Mouse (Mus musculus) forebrain, embryonic 10.5 days (tissue): ENCODE measurements at regions not wholly inside any gene's neighbourhood (a gene's known extent, or its start where the extent isn't known, plus 50 kb on each side); places are given as distances from the start of the nearest gene placed in this dataset.

Experiments used
- DNase-seq: peaks from one replicate; pipeline ENCODE4 v3.0.0-alpha.2; 2017; ENCODE audit warnings: low spot score; ENCODE audit errors: extremely low spot score
- H3K27ac ChIP-seq: fragments of 300-500 bp; sonication (generic); 2 replicates; pipeline ENCODE4 v1.5.1; 2016; ENCODE audit warnings: mild to moderate bottlenecking
- H3K27me3 ChIP-seq: fragments of 300-500 bp; sonication (generic); 2 replicates; pipeline ENCODE4 v1.6.1; 2016; ENCODE audit warnings: mild to moderate bottlenecking; ENCODE audit not compliant: poor library complexity, severe bottlenecking
- H3K36me3 ChIP-seq: fragments of 300-500 bp; sonication (generic); replicated peaks from 2 replicates; pipeline ENCODE4 v1.6.1; 2016; ENCODE audit warnings: mild to moderate bottlenecking, moderate library complexity
- H3K4me1 ChIP-seq: fragments of 300-500 bp; sonication (generic); 2 replicates; pipeline ENCODE4 v1.6.1; 2016
- H3K4me3 ChIP-seq: fragments of 300-500 bp; sonication (generic); 2 replicates; pipeline ENCODE4 v1.5.1; 2016; ENCODE audit warnings: mild to moderate bottlenecking, moderate library complexity
- H3K9me3 ChIP-seq: fragments of 300-500 bp; sonication (generic); 2 replicates; pipeline ENCODE4 v1.6.1; 2016; ENCODE audit warnings: mild to moderate bottlenecking, moderate library complexity
- WGBS: fragments of 180-500 bp; shearing (Covaris S2); methylation state at CpG from one replicate; pipeline ENCODE4 v1.1.7; 2016; 5-methylcytosine and 5-hydroxymethylcytosine counted together

GRCm38 (mm10) chr7:70788902-70789796, 422.6 kb upstream of the Nr2f2 start:
- no peaks in the 10 kb centered on the region for H3K9me3 ChIP-seq
- H3K27me3 ChIP-seq = peaks cover 98% of the 10 kb centered on the region
- 3% methylated on average over 21 of the region's 21 CpGs for WGBS
- DNase-seq = peak; percentile 62
- peak overlapping the region; percentile 21 for H3K4me3 ChIP-seq
- no peaks in the 10 kb centered on the region for H3K36me3 ChIP-seq
- H3K4me1 ChIP-seq = peaks cover 33% of the 10 kb centered on the region
- peak overlapping the region; percentile 52 for H3K27ac ChIP-seq

- H3K27ac ChIP-seq = no peak overlapping the region
- DNase-seq = no peak
- WGBS = 5% methylated on average over 5 of the region's 5 CpGs
- H3K4me3 ChIP-seq = no peak overlapping the region
- H3K36me3 ChIP-seq = no peaks in the 10 kb centered on the region
- no peaks in the 10 kb centered on the region for H3K9me3 ChIP-seq
- peaks cover 97% of the 10 kb centered on the region for H3K27me3 ChIP-seq
- peaks cover 33% of the 10 kb centered on the region for H3K4me1 ChIP-seq
Observed at GRCm38 (mm10) chr7:70787966-70788365, 421.4 kb upstream of the Nr2f2 start.

- H3K36me3 ChIP-seq = no peaks in the 10 kb centered on the region
- H3K4me3 ChIP-seq = no peak overlapping the region
- no peak overlapping the region for H3K27ac ChIP-seq
- 72% methylated on average over 2 of the region's 2 CpGs for WGBS
- peaks cover 88% of the 10 kb centered on the region for H3K27me3 ChIP-seq
- no peaks in the 10 kb centered on the region for H3K9me3 ChIP-seq
- peaks cover 3% of the 10 kb centered on the region; the same call in 1 of the 2 replicates for H3K4me1 ChIP-seq
- no peak for DNase-seq
Observed at GRCm38 (mm10) chr7:70780742-70781332, 414.3 kb upstream of the Nr2f2 start.

- Histone ChIP-seq H3K27me3 (peaks cover 71% of the 10 kb centered on the region), H3K4me3 (no peak overlapping the region), H3K36me3 (no peaks in the 10 kb centered on the region), H3K27ac (no peak overlapping the region), H3K4me1 (peaks cover 3% of the 10 kb centered on the region; the same call in 1 of the 2 replicates), H3K9me3 (no peaks in the 10 kb centered on the region)
- DNase-seq = no peak
- WGBS = 34% methylated on average over 4 of the region's 4 CpGs
Observed at GRCm38 (mm10) chr7:70777763-70778162, 411.2 kb upstream of the Nr2f2 start.

- no peak overlapping the region for H3K4me3 ChIP-seq
- H3K27ac ChIP-seq = no peak overlapping the region
- H3K36me3 ChIP-seq = no peaks in the 10 kb centered on the region
- no peak for DNase-seq
- peaks cover under 1% of the 10 kb centered on the region for H3K27me3 ChIP-seq
- H3K4me1 ChIP-seq = no peaks in the 10 kb centered on the region
- no peaks in the 10 kb centered on the region; the same call in 1 of the 2 replicates for H3K9me3 ChIP-seq
- 86% methylated on average over 6 of the region's 6 CpGs for WGBS
Observed at GRCm38 (mm10) chr7:70769655-70770054, 403.1 kb upstream of the Nr2f2 start.

- no peak overlapping the region for H3K4me3 ChIP-seq
- DNase-seq = no peak
- 68% methylated on average over 5 of the region's 5 CpGs for WGBS
- H3K9me3 ChIP-seq = no peaks in the 10 kb centered on the region; the same call in 1 of the 2 replicates
- H3K27me3 ChIP-seq = no peaks in the 10 kb centered on the region
- H3K4me1 ChIP-seq = no peaks in the 10 kb centered on the region
- H3K36me3 ChIP-seq = no peaks in the 10 kb centered on the region
- H3K27ac ChIP-seq = no peak overlapping the region
Observed at GRCm38 (mm10) chr7:70767697-70768096, 401.2 kb upstream of the Nr2f2 start.

- Histone ChIP-seq H3K27me3 (no peaks in the 10 kb centered on the region), H3K4me3 (no peak overlapping the region), H3K9me3 (peaks cover 5% of the 10 kb centered on the region; the same call in 1 of the 2 replicates), H3K36me3 (no peaks in the 10 kb centered on the region), H3K27ac (no peak overlapping the region), H3K4me1 (no peaks in the 10 kb centered on the region)
- WGBS = 94% methylated on average over 3 of the region's 3 CpGs
- DNase-seq = no peak
Observed at GRCm38 (mm10) chr7:70756676-70757075, 390.1 kb upstream of the Nr2f2 start.

GRCm38 (mm10) chr7:70754826-70755225, 388.3 kb upstream of the Nr2f2 start:
- 92% methylated on average over 1 of the region's 1 CpGs for WGBS
- no peak for DNase-seq
- H3K27ac ChIP-seq = no peak overlapping the region
- H3K27me3 ChIP-seq = peaks cover 5% of the 10 kb centered on the region; the same call in 1 of the 2 replicates
- H3K4me3 ChIP-seq = no peak overlapping the region
- no peaks in the 10 kb centered on the region for H3K36me3 ChIP-seq
- no peaks in the 10 kb centered on the region for H3K4me1 ChIP-seq
- H3K9me3 ChIP-seq = peaks cover 5% of the 10 kb centered on the region; the same call in 1 of the 2 replicates

- Histone ChIP-seq H3K4me3 (no peak overlapping the region), H3K27ac (no peak overlapping the region), H3K27me3 (peaks cover 5% of the 10 kb centered on the region; the same call in 1 of the 2 replicates), H3K4me1 (peaks cover 8% of the 10 kb centered on the region; the same call in 1 of the 2 replicates), H3K9me3 (peaks cover 5% of the 10 kb centered on the region; the same call in 1 of the 2 replicates), H3K36me3 (no peaks in the 10 kb centered on the region)
- DNase-seq = no peak
- 60% methylated on average over 12 of the region's 12 CpGs for WGBS
Observed at GRCm38 (mm10) chr7:70752802-70753218, 386.3 kb upstream of the Nr2f2 start.

- peaks cover 14% of the 10 kb centered on the region; the same call in 1 of the 2 replicates for H3K4me1 ChIP-seq
- no peak overlapping the region for H3K4me3 ChIP-seq
- no peaks in the 10 kb centered on the region for H3K36me3 ChIP-seq
- DNase-seq = no peak
- H3K27me3 ChIP-seq = peaks cover 5% of the 10 kb centered on the region; the same call in 1 of the 2 replicates
- 73% methylated on average over 3 of the region's 3 CpGs for whole genome bisulfite sequencing
- no peak overlapping the region for H3K27ac ChIP-seq
- H3K9me3 ChIP-seq = no peaks in the 10 kb centered on the region
Observed at GRCm38 (mm10) chr7:70748884-70749283, 382.3 kb upstream of the Nr2f2 start.

GRCm38 (mm10) chr7:70748345-70748744, 381.8 kb upstream of the Nr2f2 start:
- Histone ChIP-seq H3K27me3 (peaks cover 5% of the 10 kb centered on the region; the same call in 1 of the 2 replicates), H3K36me3 (no peaks in the 10 kb centered on the region), H3K27ac (no peak overlapping the region), H3K4me3 (no peak overlapping the region), H3K9me3 (no peaks in the 10 kb centered on the region), H3K4me1 (peaks cover 15% of the 10 kb centered on the region; the same call in 1 of the 2 replicates)
- DNase-seq = no peak
- 61% methylated on average over 8 of the region's 8 CpGs for WGBS

GRCm38 (mm10) chr7:70744296-70744695, 377.8 kb upstream of the Nr2f2 start:
- no peaks in the 10 kb centered on the region; the same call in 1 of the 2 replicates for H3K27me3 ChIP-seq
- H3K4me1 ChIP-seq = peaks cover 15% of the 10 kb centered on the region; the same call in 1 of the 2 replicates
- H3K4me3 ChIP-seq = no peak overlapping the region
- H3K9me3 ChIP-seq = peaks cover 2% of the 10 kb centered on the region; the same call in 1 of the 2 replicates
- no peaks in the 10 kb centered on the region for H3K36me3 ChIP-seq
- H3K27ac ChIP-seq = no peak overlapping the region
- WGBS = 66% methylated on average over 18 of the region's 18 CpGs
- peak; percentile 21 for DNase-seq
